Mouse (Mus musculus): Measurements from ENCODE around the gene Ptprcap.

Gene Ptprcap

GRCm38 (mm10) chr19:4194776-4195650 lies 41.6 kb downstream of the Ptprcap start:
- DNase-seq (ENCODE audit: low spot score) = no peak

GRCm38 (mm10) chr19:4196048-4196447 lies 42.6 kb downstream of the Ptprcap start:
- no peak for DNase-seq (ENCODE audit: low spot score)

GRCm38 (mm10) chr19:4196548-4196947 lies 43.1 kb downstream of the Ptprcap start:
- no peak for DNase-seq (ENCODE audit: low spot score)

GRCm38 (mm10) chr19:4197180-4197579 lies 43.8 kb downstream of the Ptprcap start:
- no peak for DNase-seq (ENCODE audit: low spot score)

GRCm38 (mm10) chr19:4201291-4201909 lies 48.0 kb downstream of the Ptprcap start, which contains the start of gene Rad9a:
TSS of gene Rad9a (minus strand) at chr19:4201662.
- DNase-seq (ENCODE audit: low spot score) = peak; percentile 98

GRCm38 (mm10) chr19:4202149-4202548 lies 48.7 kb downstream of the Ptprcap start:
- no peak for DNase-seq (ENCODE audit: low spot score)

- no peak for DNase-seq (ENCODE audit: low spot score)
Observed at GRCm38 (mm10) chr19:4203148-4203547, 49.7 kb downstream of the Ptprcap start.

- DNase-seq (ENCODE audit: low spot score) = no peak
Observed at GRCm38 (mm10) chr19:4203604-4204326, 50.4 kb downstream of the Ptprcap start.

GRCm38 (mm10) chr19:4204889-4205288 lies 51.5 kb downstream of the Ptprcap start:
- no peak for DNase-seq (ENCODE audit: low spot score)

Measured in retina, embryonic 14.5 days (tissue).